Mouse (Mus musculus) cerebral cortex, adult 2 months (tissue): ENCODE data around the gene Avil.

ENCODE experiments used
- WGBS: fragments of 180-500 bp; shearing (Covaris S2); methylation state at CpG from one replicate; pipeline ENCODE4 v1.1.7; 2018; 5-methylcytosine and 5-hydroxymethylcytosine counted together

Avil gene

GRCm38 (mm10) chr10:127000529-127000928 is at the start of gene Avil:
Gene Avil (plus strand): TSS chr10:127000709.
- WGBS: 82% methylated on average over 5 of the region's 5 CpGs

- WGBS: 85% methylated on average over 1 of the region's 1 CpGs
Observed at GRCm38 (mm10) chr10:126952375-126952774, 48.1 kb upstream of the Avil start.

GRCm38 (mm10) chr10:126953029-126953471 is 47.5 kb upstream of the Avil start:
- WGBS: 46% methylated on average over 3 of the region's 3 CpGs

- 16% methylated on average over 15 of the region's 15 CpGs for WGBS
Observed at GRCm38 (mm10) chr10:126956692-126957358, 43.7 kb upstream of the Avil start.

GRCm38 (mm10) chr10:126957359-126958107 is 43.0 kb upstream of the Avil start:
- WGBS: 3% methylated on average over 25 of the region's 25 CpGs

- WGBS: 72% methylated on average over 8 of the region's 8 CpGs
Observed at GRCm38 (mm10) chr10:126960496-126960895, 40.0 kb upstream of the Avil start.

- WGBS: 30% methylated on average over 10 of the region's 10 CpGs
Observed at GRCm38 (mm10) chr10:126961757-126962156, 38.8 kb upstream of the Avil start.

- 18% methylated on average over 15 of the region's 15 CpGs for WGBS
Observed at GRCm38 (mm10) chr10:126962271-126962965, 38.1 kb upstream of the Avil start.

- 27% methylated on average over 6 of the region's 6 CpGs for WGBS
Observed at GRCm38 (mm10) chr10:126962966-126963330, 37.6 kb upstream of the Avil start.

GRCm38 (mm10) chr10:126963821-126964220 is 36.7 kb upstream of the Avil start:
- 85% methylated on average over 8 of the region's 8 CpGs for WGBS

GRCm38 (mm10) chr10:126971363-126972050 is 29.0 kb upstream of the Avil start:
- WGBS: 58% methylated on average over 12 of the region's 12 CpGs

GRCm38 (mm10) chr10:126972051-126972725 is 28.3 kb upstream of the Avil start:
- WGBS: 51% methylated on average over 13 of the region's 13 CpGs

- WGBS: 44% methylated on average over 7 of the region's 7 CpGs
Observed at GRCm38 (mm10) chr10:126972988-126973387, 27.5 kb upstream of the Avil start.

- 84% methylated on average over 6 of the region's 6 CpGs for WGBS
Observed at GRCm38 (mm10) chr10:126975706-126976105, 24.8 kb upstream of the Avil start.

- 56% methylated on average over 4 of the region's 4 CpGs for WGBS
Observed at GRCm38 (mm10) chr10:126977076-126977475, 23.4 kb upstream of the Avil start.

- under 1% methylated on average over 55 of the region's 56 CpGs for WGBS
Observed at GRCm38 (mm10) chr10:126978277-126978994, 22.1 kb upstream of the Avil start, which contains the start of gene Ctdsp2. Gene Ctdsp2 (plus strand): TSS chr10:126978717.

GRCm38 (mm10) chr10:126979121-126979635 is 21.3 kb upstream of the Avil start:
- WGBS: under 1% methylated on average over 50 of the region's 62 CpGs

- 1% methylated on average over 55 of the region's 57 CpGs for WGBS
Observed at GRCm38 (mm10) chr10:126979636-126980151, 20.8 kb upstream of the Avil start.

GRCm38 (mm10) chr10:126980221-126980932 is 20.1 kb upstream of the Avil start:
- WGBS: 2% methylated on average over 16 of the region's 16 CpGs
